In the genomic region with DNA sequence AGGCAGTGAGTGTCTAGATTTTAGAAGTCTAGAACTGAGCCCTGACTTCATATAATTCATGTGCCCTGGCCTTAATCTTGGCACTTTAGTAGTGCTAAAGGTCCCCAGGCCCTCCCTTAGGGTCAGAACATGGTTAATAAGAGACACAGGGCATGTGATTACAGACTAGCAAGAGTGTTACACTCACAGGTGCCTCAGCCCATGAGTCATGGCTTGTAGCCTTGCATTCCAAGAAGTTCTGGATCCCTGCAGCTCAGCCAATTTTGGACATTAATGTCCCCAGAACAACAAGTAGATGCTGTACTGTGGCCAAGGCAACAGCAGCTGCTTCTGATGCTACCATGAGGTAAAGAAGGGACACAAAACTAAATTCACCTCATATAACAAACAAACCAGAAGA, we compare ENCODE assay signal across 12 mouse cellular contexts.
A peak's percentile ranks its signal among the peaks of the same experiment; 100 is the strongest.
DNase-seq lines count a peak whose midpoint lies in the region.
"Had no signal": no experiment of that assay in that cellular context is flagged by ENCODE, and none has a peak within 500 bp of the region (broad histone marks: within the 10 kb centered on the region; RNA-seq: fewer than 3 reads in every experiment).

No protein-coding gene starts in this region.

- intact Hi-C loops in gastrocnemius, postnatal 14 days (cut with DNase I; ENCODE audit: low total_unique reads) = no loop called here

- peak; percentile 39 for DNase-seq in gastrocnemius, adult 18-20 months (ENCODE audit: low spot score)
- DNase-seq in gastrocnemius, postnatal 10 days = no peak
- DNase-seq in kidney, adult 9 months = peak; percentile 38
- no peak for DNase-seq in kidney, postnatal 4 days
- peak; percentile 22 for DNase-seq in gastrocnemius, postnatal 14 days
- DNase-seq in right cerebral cortex, postnatal 14 days = no peak
- no peak for DNase-seq in spleen, adult 12 weeks (ENCODE audit: low spot score)
- DNase-seq: cerebellum, postnatal 36 days; embryo, embryonic 11 days; heart, postnatal 4 days; liver, postnatal 0 days; lung, postnatal 10 days had no signal

Comparison
In these comparisons a context has a peak if more than half of its experiments do, and no peak if none do; other contexts are left out.
1. DNase-seq: peak in gastrocnemius, adult 18-20 months (single experiment), kidney, adult 9 months (single experiment) and gastrocnemius, postnatal 14 days (single experiment); none in gastrocnemius, postnatal 10 days (single experiment), kidney, postnatal 4 days (0 of 2), right cerebral cortex, postnatal 14 days (single experiment) and spleen, adult 12 weeks (single experiment).